Mouse (Mus musculus) lung, embryonic 15.5 days (tissue): ENCODE data around the gene C2cd2. TPM values are rescaled to one million over a fixed set of nuclear protein-coding genes. Genes with fewer than 3 reads are reported as not detected.
"Not testable (repeated sequence)": the region's sequence is repeated elsewhere in the genome, so short reads cannot be mapped to it uniquely, and the experiment has no call there.

ENCODE experiments used
- ATAC-seq: fragments of 200-750 bp; cut with Nextera tagmentation; 2 replicates; pipeline ENCODE4 v1.8.0; 2017; ENCODE audit warnings: moderate number of reproducible peaks, borderline replicate concordance; ENCODE audit not compliant: low FRiP score, low TSS enrichment; ENCODE audit errors: extremely low read depth
- H3K27ac ChIP-seq: fragments of 300-500 bp; sonication (generic); 2 replicates; pipeline ENCODE4 v1.5.1; 2015; ENCODE audit warnings: moderate library complexity, mild to moderate bottlenecking, inconsistent platforms
- H3K27me3 ChIP-seq: fragments of 300-500 bp; sonication (generic); 2 replicates; pipeline ENCODE4 v1.6.1; 2015; ENCODE audit warnings: inconsistent platforms
- H3K36me3 ChIP-seq: fragments of 300-500 bp; sonication (generic); 2 replicates; pipeline ENCODE4 v1.6.1; 2015; ENCODE audit warnings: inconsistent platforms
- H3K4me1 ChIP-seq: fragments of 300-500 bp; sonication (generic); 2 replicates; pipeline ENCODE4 v1.6.1; 2015; ENCODE audit warnings: inconsistent platforms
- H3K4me2 ChIP-seq: fragments of 300-500 bp; sonication (generic); 2 replicates; pipeline ENCODE4 v1.6.1; 2015; ENCODE audit warnings: inconsistent platforms, mild to moderate bottlenecking, moderate library complexity
- H3K4me3 ChIP-seq: fragments of 300-500 bp; sonication (generic); 2 replicates; pipeline ENCODE4 v1.5.1; 2015; ENCODE audit warnings: mild to moderate bottlenecking, inconsistent platforms
- H3K9ac ChIP-seq: fragments of 300-500 bp; sonication (generic); 2 replicates; pipeline ENCODE4 v1.6.1; 2015; ENCODE audit warnings: inconsistent platforms
- H3K9me3 ChIP-seq: fragments of 300-500 bp; sonication (generic); 2 replicates; pipeline ENCODE4 v1.6.1; 2016; ENCODE audit warnings: inconsistent platforms
- WGBS: fragments of 180-500 bp; shearing (Covaris S2); methylation state at CpG from one replicate; pipeline ENCODE4 v1.1.7; 2015; 5-methylcytosine and 5-hydroxymethylcytosine counted together
- polyA plus RNA-seq: library from polyadenylated mRNA; unstranded; fragments of >200 nt; fragmentation: Nextera tagmentation; extraction: Ambion mirVana; gene quantifications from 2 replicates; pipeline ENCODE4 v1.2.1, GENCODE M21; 2015

Gene C2cd2
- polyA plus RNA-seq, 1 experiment from 2014 or later: 25.1 TPM

DNA sequence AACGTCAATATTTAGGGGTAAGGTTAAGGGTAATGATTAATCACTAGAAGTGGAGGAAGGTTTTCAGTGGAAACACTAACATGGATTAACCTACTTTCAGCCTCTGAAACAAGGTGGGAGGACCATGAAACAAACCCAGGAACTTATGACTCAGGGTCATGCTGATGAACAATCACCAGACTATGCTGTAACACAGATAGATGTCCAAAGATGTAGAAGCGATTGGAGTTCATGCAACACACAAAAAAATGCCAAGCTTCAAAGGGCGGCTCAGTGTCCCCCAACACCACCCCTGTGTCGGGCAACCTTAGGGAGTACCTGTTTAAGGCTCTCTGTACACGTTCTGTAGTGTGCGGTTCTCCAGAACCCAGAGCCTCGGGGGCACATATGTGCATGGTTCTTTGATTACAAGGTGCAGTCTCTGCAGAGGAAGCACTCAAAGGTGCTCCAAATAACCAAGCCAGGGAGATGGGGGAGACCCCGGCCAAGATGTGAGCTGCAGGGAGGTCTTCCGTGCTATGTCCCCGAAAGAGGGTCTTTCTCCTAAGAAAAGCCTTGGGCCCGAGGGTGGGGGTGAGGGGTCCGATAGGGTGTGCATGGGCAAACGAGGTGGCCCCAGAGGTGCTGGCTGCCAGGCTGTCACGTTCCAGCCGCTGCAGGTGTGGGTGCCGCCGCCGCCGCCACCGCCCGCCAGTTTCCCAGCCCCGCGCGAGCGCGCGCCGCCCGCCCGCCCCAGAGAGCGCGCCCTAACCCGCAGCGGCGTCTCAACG, 832 bp downstream of the C2cd2 start:
- H3K4me1 ChIP-seq: peaks cover 11% of the 10 kb centered on the region; the same call in 1 of the 2 replicates
- H3K9ac ChIP-seq: peak overlapping the region; percentile 92
- 5% methylated on average over 32 of the region's 36 CpGs for WGBS
- no peaks in the 10 kb centered on the region for H3K27me3 ChIP-seq
- peak overlapping the region; percentile 96 for H3K27ac ChIP-seq
- no peak for ATAC-seq
- H3K4me2 ChIP-seq: peak overlapping the region; percentile 84
- H3K4me3 ChIP-seq: peak overlapping the region; percentile 91
- peaks cover 4% of the 10 kb centered on the region for H3K36me3 ChIP-seq
- H3K9me3 ChIP-seq: no peaks in the 10 kb centered on the region

DNA sequence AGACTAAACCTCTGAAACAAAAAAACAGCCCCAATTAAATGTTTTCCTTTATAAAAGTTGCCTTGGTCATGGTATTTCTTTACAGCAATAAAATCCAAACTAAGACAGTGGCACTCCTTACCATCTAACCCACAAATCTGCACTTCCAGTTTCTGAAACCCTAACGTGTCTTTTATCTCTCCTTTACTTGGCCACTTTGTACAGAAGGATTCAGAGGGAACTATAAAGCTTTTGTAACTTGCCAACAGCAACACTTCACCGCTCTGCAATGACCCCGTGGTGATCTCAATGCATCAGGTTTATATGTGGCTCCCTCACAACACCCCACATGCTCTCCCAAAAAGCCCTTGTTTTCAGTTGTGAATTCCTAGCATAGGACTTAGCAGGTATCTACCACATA, 2.0 kb downstream of the C2cd2 start:
- H3K9ac ChIP-seq: no peak overlapping the region
- H3K4me3 ChIP-seq: no peak overlapping the region
- H3K27me3 ChIP-seq: no peaks in the 10 kb centered on the region
- no peak overlapping the region for H3K4me2 ChIP-seq
- peaks cover 11% of the 10 kb centered on the region; the same call in 1 of the 2 replicates for H3K4me1 ChIP-seq
- ATAC-seq: no peak
- WGBS: 90% methylated on average over 3 of the region's 3 CpGs
- H3K36me3 ChIP-seq: peaks cover 15% of the 10 kb centered on the region
- no peaks in the 10 kb centered on the region for H3K9me3 ChIP-seq
- H3K27ac ChIP-seq: no peak overlapping the region

DNA sequence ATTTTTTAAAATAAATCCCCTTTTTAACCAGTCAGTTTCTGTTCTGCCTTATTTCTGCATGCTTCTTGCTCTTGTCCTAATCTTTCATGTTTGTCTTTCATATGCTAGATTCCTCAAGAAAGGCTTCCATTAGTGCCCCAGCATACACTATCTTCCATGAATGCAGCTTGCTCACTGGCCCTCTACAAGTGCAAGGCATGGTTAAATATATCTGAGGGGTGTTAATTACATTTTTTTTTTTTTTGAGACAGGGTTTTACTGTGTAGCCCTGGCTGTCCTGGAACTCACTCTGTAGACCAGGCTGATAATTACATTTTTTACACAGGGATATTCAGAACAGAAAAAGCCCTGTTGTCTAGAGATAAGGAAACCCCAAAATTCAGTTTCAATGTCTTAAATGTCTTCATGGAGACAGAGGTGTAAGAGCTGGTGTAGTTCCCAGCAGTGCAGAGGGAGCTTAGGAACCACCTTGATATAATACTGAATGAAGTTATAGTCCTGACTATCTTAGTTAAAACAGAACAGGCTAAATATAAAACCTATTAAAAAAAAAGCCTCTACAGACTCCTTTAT, 3.9 kb downstream of the C2cd2 start:
- H3K4me2 ChIP-seq: no peak overlapping the region
- H3K27me3 ChIP-seq: no peaks in the 10 kb centered on the region
- no peak overlapping the region for H3K4me3 ChIP-seq
- no peak for ATAC-seq
- peaks cover 11% of the 10 kb centered on the region; the same call in 1 of the 2 replicates for H3K4me1 ChIP-seq
- H3K9ac ChIP-seq: no peak overlapping the region
- H3K9me3 ChIP-seq: no peaks in the 10 kb centered on the region
- peaks cover 15% of the 10 kb centered on the region for H3K36me3 ChIP-seq
- no peak overlapping the region for H3K27ac ChIP-seq

DNA sequence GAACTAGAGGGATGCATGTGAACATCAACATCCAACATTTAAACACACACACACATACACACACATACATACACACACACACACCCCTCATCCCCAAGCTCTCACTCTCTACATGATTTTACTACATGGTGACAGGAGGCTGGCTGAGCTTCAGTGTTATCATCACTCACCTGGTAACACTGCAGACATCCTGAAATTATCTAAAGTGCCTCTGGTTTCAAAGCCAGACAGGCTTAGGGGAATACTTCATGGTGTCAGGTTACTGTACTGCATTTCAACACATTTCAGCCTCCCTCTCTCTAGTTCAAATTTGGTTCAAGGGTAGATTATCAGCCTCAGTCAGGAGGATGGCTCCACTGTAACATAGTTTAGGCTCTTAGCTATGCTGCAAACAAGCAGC, 4.8 kb downstream of the C2cd2 start:
- H3K4me2 ChIP-seq: no peak overlapping the region
- H3K9ac ChIP-seq: no peak overlapping the region
- H3K27me3 ChIP-seq: no peaks in the 10 kb centered on the region
- peaks cover 19% of the 10 kb centered on the region for H3K36me3 ChIP-seq
- no peak for ATAC-seq
- H3K4me1 ChIP-seq: peaks cover 11% of the 10 kb centered on the region; the same call in 1 of the 2 replicates
- H3K9me3 ChIP-seq: no peaks in the 10 kb centered on the region
- H3K4me3 ChIP-seq: no peak overlapping the region
- no peak overlapping the region for H3K27ac ChIP-seq

DNA sequence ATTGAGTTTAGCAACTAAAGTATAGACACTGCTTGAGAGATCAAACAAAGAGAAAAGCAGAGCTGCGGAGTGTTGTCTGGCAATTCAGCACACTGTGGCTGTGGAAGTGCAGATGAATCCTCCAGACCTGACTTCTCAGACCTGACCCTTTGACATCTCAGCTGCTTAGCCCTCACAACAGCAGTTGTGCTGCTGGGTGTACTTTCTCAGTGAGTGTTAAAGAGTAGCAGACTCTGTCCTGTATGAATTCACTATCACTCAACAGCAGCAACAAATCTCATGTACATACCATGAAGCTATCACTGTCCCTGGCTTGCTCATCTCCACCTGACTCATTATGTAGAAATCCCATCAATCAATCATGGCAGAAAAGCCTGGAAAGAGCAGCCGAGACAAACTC, 6.4 kb downstream of the C2cd2 start:
- no peaks in the 10 kb centered on the region for H3K9me3 ChIP-seq
- no peak for ATAC-seq
- WGBS: 79% methylated on average over 2 of the region's 2 CpGs
- H3K4me1 ChIP-seq: peaks cover 7% of the 10 kb centered on the region; the same call in 1 of the 2 replicates
- no peak overlapping the region for H3K9ac ChIP-seq
- H3K27me3 ChIP-seq: no peaks in the 10 kb centered on the region
- no peak overlapping the region for H3K4me3 ChIP-seq
- H3K27ac ChIP-seq: no peak overlapping the region
- H3K4me2 ChIP-seq: no peak overlapping the region
- H3K36me3 ChIP-seq: peaks cover 35% of the 10 kb centered on the region

DNA sequence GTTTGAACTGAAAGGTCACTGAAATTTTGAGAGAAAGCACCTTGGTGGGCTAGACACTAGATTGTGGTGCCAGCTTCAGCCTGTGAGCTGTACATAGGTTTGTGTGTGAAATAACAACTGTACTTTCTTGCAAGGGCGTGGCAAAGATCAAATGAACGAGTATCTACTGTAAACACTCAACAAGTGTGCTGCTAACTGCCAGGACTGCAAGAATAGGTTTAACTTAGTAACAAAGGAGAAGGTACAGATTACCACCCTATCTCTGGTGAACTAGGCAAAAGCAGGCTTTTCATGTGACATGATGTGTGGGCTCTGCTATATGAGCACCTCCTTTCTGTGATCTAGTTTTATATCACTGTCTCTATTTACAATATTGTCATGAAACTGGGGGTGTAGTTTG, 9.1 kb downstream of the C2cd2 start:
- no peak overlapping the region for H3K27ac ChIP-seq
- no peak overlapping the region for H3K9ac ChIP-seq
- 67% methylated on average over 2 of the region's 2 CpGs for WGBS
- ATAC-seq: no peak
- H3K27me3 ChIP-seq: no peaks in the 10 kb centered on the region
- H3K9me3 ChIP-seq: no peaks in the 10 kb centered on the region
- no peaks in the 10 kb centered on the region for H3K4me1 ChIP-seq
- H3K4me2 ChIP-seq: no peak overlapping the region
- peaks cover 55% of the 10 kb centered on the region for H3K36me3 ChIP-seq
- no peak overlapping the region for H3K4me3 ChIP-seq

DNA sequence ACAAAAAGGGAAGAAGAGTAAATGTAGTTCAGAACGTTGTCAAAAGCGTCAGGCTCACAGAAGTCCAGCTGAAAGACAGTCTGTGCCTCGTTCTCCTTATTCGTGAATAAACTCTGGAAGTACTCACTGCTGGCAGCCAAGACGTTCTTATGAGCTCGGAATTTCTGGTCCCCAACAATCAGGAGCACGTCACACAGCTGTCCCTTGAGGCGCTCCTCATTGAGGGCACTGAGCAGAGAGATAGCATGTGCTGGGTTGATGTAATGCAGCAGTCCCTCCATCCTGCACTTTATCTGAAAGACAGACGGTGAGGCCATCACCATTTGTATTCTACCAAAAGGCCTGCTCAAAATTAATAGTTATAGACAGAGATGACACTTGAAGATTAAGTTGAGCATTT, 9.6 kb downstream of the C2cd2 start:
- WGBS: 75% methylated on average over 9 of the region's 9 CpGs
- Histone ChIP-seq H3K9me3 (no peaks in the 10 kb centered on the region), H3K4me3 (no peak overlapping the region), H3K4me1 (no peaks in the 10 kb centered on the region), H3K27me3 (no peaks in the 10 kb centered on the region), H3K9ac (no peak overlapping the region), H3K27ac (no peak overlapping the region), H3K4me2 (no peak overlapping the region), H3K36me3 (peaks cover 55% of the 10 kb centered on the region)
- ATAC-seq: no peak

DNA sequence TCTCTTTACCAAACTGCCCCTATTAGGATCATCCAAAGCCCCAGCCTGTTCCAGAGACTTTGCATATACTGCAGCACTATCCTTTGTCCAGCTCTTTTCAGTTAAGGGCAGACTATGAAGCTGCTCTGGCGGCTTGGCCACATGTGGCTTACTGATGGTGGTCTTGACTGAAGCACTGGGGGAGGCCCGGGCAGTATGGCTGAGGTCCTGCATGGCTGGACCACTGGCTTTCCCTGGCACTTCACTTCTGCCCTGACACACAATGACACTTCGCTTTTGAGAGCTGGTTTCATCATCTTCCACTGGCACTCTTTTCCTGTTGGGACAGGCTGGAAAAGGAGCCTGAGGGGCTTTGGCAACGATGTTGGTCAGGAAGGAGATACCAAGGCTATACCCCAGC, 10.0 kb downstream of the C2cd2 start:
- H3K4me3 ChIP-seq: no peak overlapping the region
- no peak for ATAC-seq
- no peaks in the 10 kb centered on the region for H3K4me1 ChIP-seq
- no peaks in the 10 kb centered on the region for H3K9me3 ChIP-seq
- no peak overlapping the region for H3K27ac ChIP-seq
- no peaks in the 10 kb centered on the region for H3K27me3 ChIP-seq
- no peak overlapping the region for H3K4me2 ChIP-seq
- 88% methylated on average over 4 of the region's 4 CpGs for WGBS
- H3K36me3 ChIP-seq: peaks cover 55% of the 10 kb centered on the region
- H3K9ac ChIP-seq: no peak overlapping the region

DNA sequence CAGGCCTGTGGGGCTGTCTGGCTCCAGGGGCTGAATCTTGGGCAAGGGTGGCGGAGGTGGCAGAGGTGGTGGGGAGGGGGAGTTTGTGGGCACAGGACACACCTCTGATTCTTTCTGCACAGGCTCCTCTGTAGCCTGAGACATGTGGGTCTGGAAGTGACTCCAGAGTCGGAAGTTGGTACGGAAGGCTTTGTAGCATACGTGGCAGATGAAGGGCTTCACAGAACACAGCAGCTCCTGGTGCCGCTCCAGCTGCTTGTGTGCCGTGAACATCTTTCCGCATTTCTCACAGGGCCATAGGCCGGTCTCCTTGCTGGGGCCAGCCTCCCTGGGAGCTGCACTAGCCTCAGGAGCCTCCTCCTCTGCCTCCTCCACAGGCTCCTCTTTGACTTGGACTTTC, 12.3 kb downstream of the C2cd2 start:
- Histone ChIP-seq H3K27me3 (no peaks in the 10 kb centered on the region), H3K4me3 (no peak overlapping the region), H3K9me3 (no peaks in the 10 kb centered on the region), H3K36me3 (peaks cover 46% of the 10 kb centered on the region), H3K27ac (no peak overlapping the region), H3K4me2 (no peak overlapping the region), H3K9ac (no peak overlapping the region), H3K4me1 (no peaks in the 10 kb centered on the region)
- 96% methylated on average over 8 of the region's 8 CpGs for WGBS
- ATAC-seq: no peak

DNA sequence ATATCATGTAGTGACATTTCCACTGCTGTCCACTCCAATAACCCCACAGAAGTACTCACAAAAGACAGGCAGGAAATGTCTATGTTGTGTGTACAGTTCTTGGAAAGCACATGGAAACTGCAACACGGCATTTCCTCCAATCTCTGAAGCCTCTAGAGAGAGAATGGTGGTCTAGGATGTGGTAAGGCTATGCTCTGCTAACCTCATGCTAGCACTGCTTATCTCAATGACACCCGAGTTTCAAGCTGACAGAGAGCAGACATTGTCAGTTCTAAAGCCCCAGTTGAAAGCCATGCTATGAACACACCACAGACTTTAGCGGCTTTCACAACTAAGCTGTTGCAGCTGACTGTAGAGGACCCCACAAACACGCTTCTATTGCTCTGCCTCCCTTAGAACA, 13.6 kb downstream of the C2cd2 start:
- WGBS: 79% methylated on average over 4 of the region's 4 CpGs
- ATAC-seq: no peak
- peaks cover 48% of the 10 kb centered on the region for H3K36me3 ChIP-seq
- H3K4me3 ChIP-seq: no peak overlapping the region
- no peaks in the 10 kb centered on the region for H3K27me3 ChIP-seq
- no peaks in the 10 kb centered on the region for H3K4me1 ChIP-seq
- H3K4me2 ChIP-seq: no peak overlapping the region
- H3K27ac ChIP-seq: no peak overlapping the region
- no peaks in the 10 kb centered on the region for H3K9me3 ChIP-seq
- no peak overlapping the region for H3K9ac ChIP-seq

DNA sequence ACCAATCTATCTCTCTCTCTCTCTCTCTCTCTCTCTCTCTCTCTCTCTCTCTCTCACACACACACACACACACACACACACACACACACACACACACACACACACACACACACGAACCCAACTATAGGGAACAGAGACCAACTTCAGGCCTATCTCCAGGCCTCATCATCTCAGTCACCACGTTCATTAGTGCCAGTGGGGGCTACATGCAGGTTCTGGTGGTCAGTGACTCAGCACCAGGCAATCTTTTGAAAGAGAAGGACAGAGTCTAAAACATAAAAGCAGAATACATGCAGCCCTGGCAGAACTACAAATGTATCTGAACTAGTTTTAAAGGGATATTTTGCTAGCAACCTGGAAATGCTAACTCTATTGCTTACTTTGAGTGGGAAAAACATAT, 15.4 kb downstream of the C2cd2 start:
- WGBS: 80% methylated on average over 2 of the region's 2 CpGs
- not testable (repeated sequence) for H3K9ac ChIP-seq, H3K27me3 ChIP-seq, H3K4me3 ChIP-seq, H3K4me2 ChIP-seq, H3K27ac ChIP-seq, H3K4me1 ChIP-seq, H3K9me3 ChIP-seq, ATAC-seq
- H3K36me3 ChIP-seq: peaks cover 38% of the 10 kb centered on the region

DNA sequence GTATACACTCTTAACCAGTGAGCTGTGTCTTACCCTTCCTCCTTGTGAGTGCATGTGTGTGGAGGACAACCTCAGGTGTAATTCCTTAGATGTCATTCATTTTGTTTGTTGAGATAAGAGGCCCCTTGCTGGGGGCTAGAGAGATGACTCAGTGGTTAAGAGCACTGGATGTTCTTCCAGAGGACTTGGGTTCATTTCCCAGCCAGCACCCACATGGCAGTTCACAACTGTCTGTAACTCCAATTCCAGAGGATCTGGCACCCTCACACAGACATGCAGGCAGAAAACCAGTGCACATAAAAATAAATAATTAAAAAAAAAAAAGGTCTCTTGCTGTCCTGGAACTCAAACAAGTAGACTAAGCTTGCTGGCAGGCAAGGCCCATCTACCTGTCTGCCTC, 20.6 kb downstream of the C2cd2 start:
- Histone ChIP-seq H3K9me3 (no peaks in the 10 kb centered on the region), H3K4me1 (no peaks in the 10 kb centered on the region), H3K36me3 (peaks cover 8% of the 10 kb centered on the region), H3K4me3 (no peak overlapping the region), H3K9ac (no peak overlapping the region), H3K4me2 (no peak overlapping the region), H3K27ac (no peak overlapping the region), H3K27me3 (no peaks in the 10 kb centered on the region)
- no peak for ATAC-seq
